Mouse (Mus musculus) hindbrain, embryonic 11.5 days (tissue): Measurements from ENCODE around the gene Ntrk3. TPM values are rescaled to one million over a fixed set of nuclear protein-coding genes. Genes with fewer than 3 reads are reported as not detected.
A peak's percentile ranks its signal among the peaks of the same experiment; 100 is the strongest.

Source experiments
- ATAC-seq: fragments of 200-750 bp; cut with Nextera tagmentation; 2 replicates; pipeline ENCODE4 v1.8.0; 2017; ENCODE audit warnings: mild to moderate bottlenecking, moderate TSS enrichment, moderate library complexity; ENCODE audit not compliant: low FRiP score
- DNase-seq: peaks from one replicate; pipeline ENCODE4 v3.0.0-alpha.2; 2015; ENCODE audit warnings: low spot score
- H3K27ac ChIP-seq: fragments of 300-500 bp; sonication (generic); 2 replicates; pipeline ENCODE4 v1.5.1; 2014; ENCODE audit warnings: mild to moderate bottlenecking, low read depth, low read length
- H3K27me3 ChIP-seq: fragments of 300-500 bp; sonication (generic); 2 replicates; pipeline ENCODE4 v1.6.1; 2014; ENCODE audit warnings: mild to moderate bottlenecking, low read length, moderate library complexity, mixed read lengths; ENCODE audit not compliant: control insufficient read depth, insufficient read depth
- H3K36me3 ChIP-seq: fragments of 300-500 bp; sonication (generic); 2 replicates; pipeline ENCODE4 v1.6.1; 2014; ENCODE audit warnings: mild to moderate bottlenecking, low read length, moderate library complexity, mixed read lengths; ENCODE audit not compliant: control insufficient read depth, insufficient read depth
- H3K4me1 ChIP-seq: fragments of 300-500 bp; sonication (generic); replicated peaks from 2 replicates; pipeline ENCODE4 v1.6.1; 2014; ENCODE audit warnings: low read length, mixed read lengths; ENCODE audit not compliant: control insufficient read depth, insufficient read depth
- H3K4me2 ChIP-seq: fragments of 300-500 bp; sonication (generic); replicated peaks from 2 replicates; pipeline ENCODE4 v1.6.1; 2014; ENCODE audit warnings: mild to moderate bottlenecking, low read depth, low read length
- H3K4me3 ChIP-seq: fragments of 300-500 bp; sonication (generic); 2 replicates; pipeline ENCODE4 v1.5.1; 2014; ENCODE audit warnings: low read depth, low read length
- H3K9ac ChIP-seq: fragments of 300-500 bp; sonication (generic); 2 replicates; pipeline ENCODE4 v1.6.1; 2014; ENCODE audit warnings: low read depth, low read length
- H3K9me3 ChIP-seq: fragments of 300-500 bp; sonication (generic); 2 replicates; pipeline ENCODE4 v1.6.1; 2016; ENCODE audit warnings: low read length; ENCODE audit not compliant: control insufficient read depth
- WGBS: fragments of 180-500 bp; shearing (Covaris S2); extraction: QIAGEN DNeasy Blood & Tissue Kit; methylation state at CpG from one replicate; pipeline ENCODE4 v1.1.7; 2014; 5-methylcytosine and 5-hydroxymethylcytosine counted together
- polyA plus RNA-seq: library from polyadenylated mRNA; unstranded; fragments of >200 nt; fragmentation: Nextera tagmentation; extraction: Ambion mirVana; gene quantifications from 2 replicates; pipeline ENCODE4 v1.2.1, GENCODE M21; 2014

Ntrk3 gene
- polyA plus RNA-seq, 1 experiment from 2014 or later = 8.0 TPM

GRCm38 (mm10) chr7:78621115-78621514 is 116.7 kb downstream of the Ntrk3 start:
- WGBS = 61% methylated on average over 4 of the region's 4 CpGs
- H3K4me3 ChIP-seq = no peak overlapping the region
- no peaks in the 10 kb centered on the region for H3K27me3 ChIP-seq
- H3K4me1 ChIP-seq = peaks cover 5% of the 10 kb centered on the region
- ATAC-seq (no peak), DNase-seq (no peak)
- no peak overlapping the region for H3K27ac ChIP-seq
- H3K36me3 ChIP-seq = no peaks in the 10 kb centered on the region
- H3K4me2 ChIP-seq = no peak overlapping the region
- H3K9me3 ChIP-seq = no peaks in the 10 kb centered on the region
- H3K9ac ChIP-seq = no peak overlapping the region

GRCm38 (mm10) chr7:78619818-78620577 is 117.8 kb downstream of the Ntrk3 start:
- H3K36me3 ChIP-seq = no peaks in the 10 kb centered on the region
- peak; percentile 61 for ATAC-seq
- no peak overlapping the region for H3K9ac ChIP-seq
- H3K4me1 ChIP-seq = peaks cover 5% of the 10 kb centered on the region
- H3K4me2 ChIP-seq = no peak overlapping the region
- no peaks in the 10 kb centered on the region for H3K9me3 ChIP-seq
- 26% methylated on average over 9 of the region's 9 CpGs for WGBS
- no peak overlapping the region for H3K4me3 ChIP-seq
- no peaks in the 10 kb centered on the region for H3K27me3 ChIP-seq
- peak; percentile 25 for DNase-seq
- H3K27ac ChIP-seq = peak overlapping the region; percentile 24; the same call in 1 of the 2 replicates

GRCm38 (mm10) chr7:78605538-78606130 is 132.2 kb downstream of the Ntrk3 start:
- Histone ChIP-seq H3K4me1 (no peaks in the 10 kb centered on the region; the same call in 1 of the 2 replicates), H3K9ac (no peak overlapping the region), H3K36me3 (no peaks in the 10 kb centered on the region), H3K27me3 (no peaks in the 10 kb centered on the region), H3K9me3 (no peaks in the 10 kb centered on the region), H3K4me3 (no peak overlapping the region), H3K4me2 (no peak overlapping the region), H3K27ac (no peak overlapping the region)
- no peak for DNase-seq
- no peak for ATAC-seq
- WGBS = 33% methylated on average over 5 of the region's 5 CpGs

- Histone ChIP-seq H3K9me3 (no peaks in the 10 kb centered on the region), H3K9ac (no peak overlapping the region), H3K27ac (no peak overlapping the region), H3K4me1 (no peaks in the 10 kb centered on the region; the same call in 1 of the 2 replicates), H3K36me3 (no peaks in the 10 kb centered on the region), H3K4me3 (no peak overlapping the region), H3K4me2 (no peak overlapping the region), H3K27me3 (no peaks in the 10 kb centered on the region)
- ATAC-seq = no peak
- no peak for DNase-seq
- 41% methylated on average over 7 of the region's 7 CpGs for WGBS
Observed at GRCm38 (mm10) chr7:78603922-78604321, 133.9 kb downstream of the Ntrk3 start.

GRCm38 (mm10) chr7:78601851-78602250 is 136.0 kb downstream of the Ntrk3 start:
- no peaks in the 10 kb centered on the region for H3K9me3 ChIP-seq
- no peak overlapping the region for H3K4me3 ChIP-seq
- H3K36me3 ChIP-seq = no peaks in the 10 kb centered on the region
- DNase-seq (no peak), ATAC-seq (no peak)
- no peak overlapping the region for H3K4me2 ChIP-seq
- H3K9ac ChIP-seq = no peak overlapping the region
- WGBS = 83% methylated on average over 3 of the region's 3 CpGs
- peaks cover 3% of the 10 kb centered on the region for H3K4me1 ChIP-seq
- no peak overlapping the region for H3K27ac ChIP-seq
- H3K27me3 ChIP-seq = no peaks in the 10 kb centered on the region

GRCm38 (mm10) chr7:78600886-78601285 is 136.9 kb downstream of the Ntrk3 start:
- Histone ChIP-seq H3K27ac (no peak overlapping the region), H3K9ac (no peak overlapping the region), H3K4me1 (peaks cover 4% of the 10 kb centered on the region), H3K27me3 (no peaks in the 10 kb centered on the region), H3K4me2 (no peak overlapping the region), H3K36me3 (no peaks in the 10 kb centered on the region), H3K9me3 (no peaks in the 10 kb centered on the region), H3K4me3 (no peak overlapping the region)
- DNase-seq = no peak
- no peak for ATAC-seq
- 92% methylated on average over 6 of the region's 6 CpGs for WGBS

GRCm38 (mm10) chr7:78599941-78600677 is 137.7 kb downstream of the Ntrk3 start:
- ATAC-seq (no peak), DNase-seq (no peak)
- Histone ChIP-seq H3K27me3 (no peaks in the 10 kb centered on the region), H3K4me2 (no peak overlapping the region), H3K36me3 (no peaks in the 10 kb centered on the region), H3K9ac (no peak overlapping the region), H3K9me3 (no peaks in the 10 kb centered on the region), H3K27ac (no peak overlapping the region), H3K4me3 (no peak overlapping the region), H3K4me1 (peaks cover 4% of the 10 kb centered on the region)
- 84% methylated on average over 6 of the region's 6 CpGs for WGBS

- Histone ChIP-seq H3K4me2 (no peak overlapping the region), H3K9me3 (no peaks in the 10 kb centered on the region), H3K4me1 (peaks cover 4% of the 10 kb centered on the region), H3K36me3 (no peaks in the 10 kb centered on the region), H3K9ac (no peak overlapping the region), H3K27ac (no peak overlapping the region), H3K4me3 (no peak overlapping the region), H3K27me3 (no peaks in the 10 kb centered on the region)
- ATAC-seq (peak; percentile 72), DNase-seq (peak; percentile 14)
- WGBS = 34% methylated on average over 12 of the region's 12 CpGs
Observed at GRCm38 (mm10) chr7:78598147-78598546, 139.7 kb downstream of the Ntrk3 start.
